Mouse (Mus musculus) neural tube, embryonic 13.5 days (tissue): ENCODE measurements around the gene Tmem131. TPM values are rescaled to one million over a fixed set of nuclear protein-coding genes. Genes with fewer than 3 reads are reported as not detected.

Experiments
- ATAC-seq: fragments of 200-750 bp; cut with Nextera tagmentation; 2 replicates; pipeline ENCODE4 v1.8.0; 2017; ENCODE audit warnings: low read depth, mild to moderate bottlenecking, moderate TSS enrichment, moderate library complexity
- H3K27ac ChIP-seq: fragments of 300-500 bp; sonication (generic); replicated peaks from 2 replicates; pipeline ENCODE4 v1.5.1; 2015; ENCODE audit warnings: moderate library complexity, mild to moderate bottlenecking, inconsistent platforms
- H3K27me3 ChIP-seq: fragments of 300-500 bp; sonication (generic); 2 replicates; pipeline ENCODE4 v1.6.1; 2015; ENCODE audit warnings: mild to moderate bottlenecking, inconsistent platforms
- H3K36me3 ChIP-seq: fragments of 300-500 bp; sonication (generic); 2 replicates; pipeline ENCODE4 v1.6.1; 2015; ENCODE audit warnings: mild to moderate bottlenecking, inconsistent platforms
- H3K4me1 ChIP-seq: fragments of 300-500 bp; sonication (generic); replicated peaks from 2 replicates; pipeline ENCODE4 v1.6.1; 2015; ENCODE audit warnings: inconsistent platforms
- H3K4me2 ChIP-seq: fragments of 300-500 bp; sonication (generic); 2 replicates; pipeline ENCODE4 v1.6.1; 2015; ENCODE audit warnings: inconsistent platforms, mild to moderate bottlenecking, moderate library complexity
- H3K4me3 ChIP-seq: fragments of 300-500 bp; sonication (generic); 2 replicates; pipeline ENCODE4 v1.5.1; 2015; ENCODE audit warnings: mild to moderate bottlenecking, inconsistent platforms
- H3K9ac ChIP-seq: fragments of 300-500 bp; sonication (generic); 2 replicates; pipeline ENCODE4 v1.6.1; 2015; ENCODE audit warnings: moderate library complexity, mild to moderate bottlenecking, inconsistent platforms
- H3K9me3 ChIP-seq: fragments of 300-500 bp; sonication (generic); 2 replicates; pipeline ENCODE4 v1.6.1; 2016; ENCODE audit warnings: inconsistent platforms
- WGBS: fragments of 180-500 bp; shearing (Covaris S2); methylation state at CpG from one replicate; pipeline ENCODE4 v1.1.7; 2015; 5-methylcytosine and 5-hydroxymethylcytosine counted together
- polyA plus RNA-seq: library from polyadenylated mRNA; unstranded; fragments of >200 nt; fragmentation: Nextera tagmentation; extraction: Ambion mirVana; gene quantifications from 2 replicates; pipeline ENCODE4 v1.2.1, GENCODE M21; 2015

Tmem131 gene
- polyA plus RNA-seq, 1 experiment from 2014 or later, result 11.6 TPM

- ATAC-seq, result no peak
- H3K36me3 ChIP-seq, result no peaks in the 10 kb centered on the region
- H3K27ac ChIP-seq, result no peak overlapping the region
- H3K9me3 ChIP-seq, result no peaks in the 10 kb centered on the region
- no peaks in the 10 kb centered on the region for H3K27me3 ChIP-seq
- peaks cover 7% of the 10 kb centered on the region; the same call in 1 of the 2 replicates for H3K4me1 ChIP-seq
- H3K4me3 ChIP-seq, result no peak overlapping the region
- H3K4me2 ChIP-seq, result no peak overlapping the region
- H3K9ac ChIP-seq, result no peak overlapping the region
- WGBS, result 52% methylated on average over 6 of the region's 6 CpGs
Measured at GRCm38 (mm10) chr1:36893146-36893545, 50.3 kb downstream of the Tmem131 start.

GRCm38 (mm10) chr1:36892461-36892860 lies 51.0 kb downstream of the Tmem131 start:
- H3K4me1 ChIP-seq, result peaks cover 7% of the 10 kb centered on the region; the same call in 1 of the 2 replicates
- H3K4me3 ChIP-seq, result no peak overlapping the region
- H3K36me3 ChIP-seq, result no peaks in the 10 kb centered on the region
- no peak for ATAC-seq
- WGBS, result 87% methylated on average over 3 of the region's 3 CpGs
- no peak overlapping the region for H3K9ac ChIP-seq
- no peak overlapping the region for H3K27ac ChIP-seq
- H3K27me3 ChIP-seq, result no peaks in the 10 kb centered on the region
- no peaks in the 10 kb centered on the region for H3K9me3 ChIP-seq
- H3K4me2 ChIP-seq, result no peak overlapping the region

GRCm38 (mm10) chr1:36889016-36889415 lies 54.5 kb downstream of the Tmem131 start:
- H3K9me3 ChIP-seq, result no peaks in the 10 kb centered on the region
- no peak overlapping the region for H3K4me3 ChIP-seq
- peaks cover 21% of the 10 kb centered on the region; the same call in 1 of the 2 replicates for H3K4me1 ChIP-seq
- peaks cover 12% of the 10 kb centered on the region; the same call in 1 of the 2 replicates for H3K36me3 ChIP-seq
- H3K4me2 ChIP-seq, result no peak overlapping the region
- ATAC-seq, result no peak
- no peak overlapping the region for H3K9ac ChIP-seq
- no peaks in the 10 kb centered on the region for H3K27me3 ChIP-seq
- no peak overlapping the region for H3K27ac ChIP-seq
- WGBS, result 90% methylated on average over 5 of the region's 5 CpGs

- no peaks in the 10 kb centered on the region for H3K9me3 ChIP-seq
Measured at GRCm38 (mm10) chr1:36887172-36887571, 56.3 kb downstream of the Tmem131 start.

GRCm38 (mm10) chr1:36886489-36886888 lies 57.0 kb downstream of the Tmem131 start:
- no peak for ATAC-seq
- H3K4me2 ChIP-seq, result no peak overlapping the region
- H3K27ac ChIP-seq, result no peak overlapping the region
- H3K4me3 ChIP-seq, result no peak overlapping the region
- H3K9ac ChIP-seq, result no peak overlapping the region
- WGBS, result 76% methylated on average over 4 of the region's 4 CpGs
- H3K27me3 ChIP-seq, result no peaks in the 10 kb centered on the region
- H3K9me3 ChIP-seq, result no peaks in the 10 kb centered on the region
- peaks cover 12% of the 10 kb centered on the region; the same call in 1 of the 2 replicates for H3K36me3 ChIP-seq
- peaks cover 20% of the 10 kb centered on the region; the same call in 1 of the 2 replicates for H3K4me1 ChIP-seq

More at GRCm38 (mm10) chr1:36887172-36887571, 56.3 kb downstream of the Tmem131 start:
- 91% methylated on average over 3 of the region's 3 CpGs for WGBS
- H3K4me3 ChIP-seq, result no peak overlapping the region
- no peak overlapping the region for H3K9ac ChIP-seq
- H3K27ac ChIP-seq, result no peak overlapping the region
- no peak overlapping the region for H3K4me2 ChIP-seq
- ATAC-seq, result no peak
- peaks cover 12% of the 10 kb centered on the region; the same call in 1 of the 2 replicates for H3K36me3 ChIP-seq
- H3K4me1 ChIP-seq, result peaks cover 20% of the 10 kb centered on the region; the same call in 1 of the 2 replicates
- no peaks in the 10 kb centered on the region for H3K27me3 ChIP-seq

GRCm38 (mm10) chr1:36884536-36884935 lies 58.9 kb downstream of the Tmem131 start:
- H3K9me3 ChIP-seq, result no peaks in the 10 kb centered on the region
- no peak for ATAC-seq

GRCm38 (mm10) chr1:36883805-36884204 lies 59.7 kb downstream of the Tmem131 start:
- ATAC-seq, result no peak
- Histone ChIP-seq H3K36me3 (peaks cover 26% of the 10 kb centered on the region; the same call in 1 of the 2 replicates), H3K9ac (no peak overlapping the region), H3K4me2 (no peak overlapping the region), H3K4me1 (peaks cover 20% of the 10 kb centered on the region; the same call in 1 of the 2 replicates), H3K9me3 (no peaks in the 10 kb centered on the region), H3K4me3 (no peak overlapping the region), H3K27ac (no peak overlapping the region; the same call in 1 of the 2 replicates), H3K27me3 (no peaks in the 10 kb centered on the region)
- 78% methylated on average over 2 of the region's 2 CpGs for WGBS

More at GRCm38 (mm10) chr1:36884536-36884935, 58.9 kb downstream of the Tmem131 start:
- peaks cover 20% of the 10 kb centered on the region; the same call in 1 of the 2 replicates for H3K4me1 ChIP-seq
- peaks cover 26% of the 10 kb centered on the region; the same call in 1 of the 2 replicates for H3K36me3 ChIP-seq
- H3K27me3 ChIP-seq, result no peaks in the 10 kb centered on the region
- no peak overlapping the region for H3K4me3 ChIP-seq
- H3K9ac ChIP-seq, result no peak overlapping the region
- 46% methylated on average over 3 of the region's 3 CpGs for WGBS
- H3K27ac ChIP-seq, result no peak overlapping the region; the same call in 1 of the 2 replicates
- H3K4me2 ChIP-seq, result no peak overlapping the region

- Histone ChIP-seq H3K27me3 (no peaks in the 10 kb centered on the region), H3K9ac (no peak overlapping the region), H3K4me1 (peaks cover 7% of the 10 kb centered on the region; the same call in 1 of the 2 replicates), H3K27ac (no peak overlapping the region), H3K9me3 (no peaks in the 10 kb centered on the region), H3K4me2 (no peak overlapping the region), H3K36me3 (peaks cover 14% of the 10 kb centered on the region; the same call in 1 of the 2 replicates), H3K4me3 (no peak overlapping the region)
- 78% methylated on average over 1 of the region's 1 CpGs for WGBS
- ATAC-seq, result no peak
Measured at GRCm38 (mm10) chr1:36879154-36879553, 64.3 kb downstream of the Tmem131 start.

- H3K27me3 ChIP-seq, result no peaks in the 10 kb centered on the region
- ATAC-seq, result no peak
- WGBS, result 87% methylated on average over 1 of the region's 1 CpGs
Measured at GRCm38 (mm10) chr1:36877126-36877525, 66.3 kb downstream of the Tmem131 start.

GRCm38 (mm10) chr1:36874874-36875561 lies 68.4 kb downstream of the Tmem131 start:
- ATAC-seq, result no peak
- no peak overlapping the region for H3K27ac ChIP-seq
- no peak overlapping the region for H3K4me3 ChIP-seq
- no peaks in the 10 kb centered on the region for H3K4me1 ChIP-seq
- no peaks in the 10 kb centered on the region for H3K9me3 ChIP-seq
- no peak overlapping the region for H3K4me2 ChIP-seq
- peaks cover 14% of the 10 kb centered on the region; the same call in 1 of the 2 replicates for H3K36me3 ChIP-seq
- H3K27me3 ChIP-seq, result no peaks in the 10 kb centered on the region
- WGBS, result 84% methylated on average over 8 of the region's 8 CpGs
- H3K9ac ChIP-seq, result no peak overlapping the region

More at GRCm38 (mm10) chr1:36877126-36877525, 66.3 kb downstream of the Tmem131 start:
- Histone ChIP-seq H3K9ac (no peak overlapping the region), H3K27ac (no peak overlapping the region), H3K4me1 (no peaks in the 10 kb centered on the region), H3K36me3 (peaks cover 16% of the 10 kb centered on the region; the same call in 1 of the 2 replicates), H3K9me3 (no peaks in the 10 kb centered on the region), H3K4me3 (no peak overlapping the region), H3K4me2 (no peak overlapping the region)

- H3K4me2 ChIP-seq, result no peak overlapping the region
- peaks cover 17% of the 10 kb centered on the region; the same call in 1 of the 2 replicates for H3K36me3 ChIP-seq
- H3K27me3 ChIP-seq, result no peaks in the 10 kb centered on the region
- WGBS, result 85% methylated on average over 4 of the region's 4 CpGs
- no peaks in the 10 kb centered on the region for H3K9me3 ChIP-seq
- H3K4me1 ChIP-seq, result no peaks in the 10 kb centered on the region
- ATAC-seq, result no peak
- no peak overlapping the region for H3K9ac ChIP-seq
- no peak overlapping the region for H3K27ac ChIP-seq
- H3K4me3 ChIP-seq, result no peak overlapping the region
Measured at GRCm38 (mm10) chr1:36871238-36871637, 72.2 kb downstream of the Tmem131 start.

- H3K36me3 ChIP-seq, result peaks cover 17% of the 10 kb centered on the region; the same call in 1 of the 2 replicates
- no peak overlapping the region for H3K4me3 ChIP-seq
- H3K4me1 ChIP-seq, result no peaks in the 10 kb centered on the region
- no peaks in the 10 kb centered on the region for H3K9me3 ChIP-seq
- H3K27ac ChIP-seq, result no peak overlapping the region
- no peak overlapping the region for H3K9ac ChIP-seq
- no peaks in the 10 kb centered on the region for H3K27me3 ChIP-seq
- H3K4me2 ChIP-seq, result no peak overlapping the region
- 83% methylated on average over 1 of the region's 1 CpGs for WGBS
- ATAC-seq, result no peak
Measured at GRCm38 (mm10) chr1:36870518-36870917, 72.9 kb downstream of the Tmem131 start.
